Mouse (Mus musculus): ENCODE data around the gene Ccdc90b.

- TF ChIP-seq CTCF (IDR thresholded peaks at IDR 0.05; ENCODE audit: borderline replicate concordance, insufficient read depth, low read depth, low read length): no peak
- TF ChIP-seq POLR2A (IDR thresholded peaks at IDR 0.05; ENCODE audit: borderline replicate concordance, insufficient read depth, low read length): no peak
Observed at GRCm38 (mm10) chr7:92529245-92529644, 31.7 kb upstream of the Ccdc90b start.

Measured in cerebellum, adult 2 months (tissue).